Mouse (Mus musculus) midbrain, embryonic 11.5 days (tissue): ENCODE results near the gene Alg11. TPM values are rescaled to one million over a fixed set of nuclear protein-coding genes. Genes with fewer than 3 reads are reported as not detected.
A peak's percentile ranks its signal among the peaks of the same experiment; 100 is the strongest.

Experiments
- ATAC-seq: fragments of 200-750 bp; cut with Nextera tagmentation; 2 replicates; pipeline ENCODE4 v1.8.0; 2017; ENCODE audit warnings: moderate TSS enrichment, moderate library complexity; ENCODE audit not compliant: low FRiP score
- DNase-seq: peaks from one replicate; pipeline ENCODE4 v3.0.0; 2015; ENCODE audit warnings: low spot score; ENCODE audit errors: missing footprints
- H3K27ac ChIP-seq: fragments of 300-500 bp; sonication (generic); 2 replicates; pipeline ENCODE4 v1.5.1; 2014; ENCODE audit warnings: low read depth, low read length
- H3K27me3 ChIP-seq: fragments of 300-500 bp; sonication (generic); 2 replicates; pipeline ENCODE4 v1.6.1; 2014; ENCODE audit warnings: mild to moderate bottlenecking, low read length, moderate library complexity, mixed read lengths; ENCODE audit not compliant: control insufficient read depth, insufficient read depth
- H3K36me3 ChIP-seq: fragments of 300-500 bp; sonication (generic); 2 replicates; pipeline ENCODE4 v1.6.1; 2014; ENCODE audit warnings: mild to moderate bottlenecking, low read length, moderate library complexity, mixed read lengths; ENCODE audit not compliant: control insufficient read depth, insufficient read depth
- H3K4me1 ChIP-seq: fragments of 300-500 bp; sonication (generic); 2 replicates; pipeline ENCODE4 v1.6.1; 2014; ENCODE audit warnings: low read length; ENCODE audit not compliant: control insufficient read depth, insufficient read depth
- H3K4me2 ChIP-seq: fragments of 300-500 bp; sonication (generic); 2 replicates; pipeline ENCODE4 v1.6.1; 2014; ENCODE audit warnings: mild to moderate bottlenecking, moderate library complexity
- H3K4me3 ChIP-seq: fragments of 300-500 bp; sonication (generic); 2 replicates; pipeline ENCODE4 v1.5.1; 2014; ENCODE audit warnings: low read depth, low read length
- H3K9ac ChIP-seq: fragments of 300-500 bp; sonication (generic); 2 replicates; pipeline ENCODE4 v1.6.1; 2014; ENCODE audit warnings: low read length
- H3K9me3 ChIP-seq: fragments of 300-500 bp; sonication (generic); 2 replicates; pipeline ENCODE4 v1.6.1; 2016; ENCODE audit warnings: low read length; ENCODE audit not compliant: control insufficient read depth
- WGBS: fragments of 180-500 bp; shearing (Covaris S2); extraction: QIAGEN DNeasy Blood & Tissue Kit; methylation state at CpG from one replicate; pipeline ENCODE4 v1.1.7; 2014; 5-methylcytosine and 5-hydroxymethylcytosine counted together
- polyA plus RNA-seq: library from polyadenylated mRNA; unstranded; fragments of >200 nt; fragmentation: Nextera tagmentation; extraction: Ambion mirVana; gene quantifications from 2 replicates; pipeline ENCODE4 v1.2.1, GENCODE M21; 2014

Alg11 gene
- polyA plus RNA-seq = 32.5 and 35.9 TPM in 2 replicates

DNA sequence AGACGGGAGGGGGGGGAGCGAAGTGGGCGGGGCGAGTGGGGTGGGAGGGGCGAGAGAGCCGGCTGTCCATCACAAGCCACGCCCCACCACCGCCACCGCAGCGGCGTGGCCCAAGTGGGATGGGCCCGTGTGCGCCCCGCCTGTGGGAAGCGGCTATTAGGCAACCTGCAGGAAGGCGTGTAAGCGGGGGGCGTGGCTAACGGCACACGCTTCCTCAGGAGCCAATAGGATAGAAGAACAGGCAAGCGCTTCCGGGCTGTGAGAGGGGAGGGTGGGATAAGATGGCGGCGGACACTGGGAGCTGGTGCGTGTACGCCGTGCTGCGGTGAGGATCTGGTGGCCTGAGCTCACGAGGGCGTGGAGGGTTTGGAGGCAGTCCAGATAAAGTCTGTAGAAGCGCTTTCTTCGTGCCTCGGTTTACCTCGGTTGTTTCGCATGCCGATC is at the start of gene Alg11:
TSS of gene Alg11 (plus strand) at position 276 of the 444 bp plus-strand sequence.
- ATAC-seq (peak; percentile 100), DNase-seq (no peak)
- H3K9ac ChIP-seq = peak within 1 kb of the TSS; percentile 76
- no peaks in the 10 kb centered on the region for H3K9me3 ChIP-seq
- no peaks in the 10 kb centered on the region; the same call in 1 of the 2 replicates for H3K27me3 ChIP-seq
- H3K27ac ChIP-seq = no peak within 1 kb of the TSS
- peaks cover 11% of the 10 kb centered on the region for H3K36me3 ChIP-seq
- under 1% methylated on average over 31 of the region's 36 CpGs for WGBS
- peak within 1 kb of the TSS; percentile 65 for H3K4me3 ChIP-seq
- peak within 1 kb of the TSS; percentile 87 for H3K4me2 ChIP-seq
- peaks cover 2% of the 10 kb centered on the region; the same call in 1 of the 2 replicates for H3K4me1 ChIP-seq

DNA sequence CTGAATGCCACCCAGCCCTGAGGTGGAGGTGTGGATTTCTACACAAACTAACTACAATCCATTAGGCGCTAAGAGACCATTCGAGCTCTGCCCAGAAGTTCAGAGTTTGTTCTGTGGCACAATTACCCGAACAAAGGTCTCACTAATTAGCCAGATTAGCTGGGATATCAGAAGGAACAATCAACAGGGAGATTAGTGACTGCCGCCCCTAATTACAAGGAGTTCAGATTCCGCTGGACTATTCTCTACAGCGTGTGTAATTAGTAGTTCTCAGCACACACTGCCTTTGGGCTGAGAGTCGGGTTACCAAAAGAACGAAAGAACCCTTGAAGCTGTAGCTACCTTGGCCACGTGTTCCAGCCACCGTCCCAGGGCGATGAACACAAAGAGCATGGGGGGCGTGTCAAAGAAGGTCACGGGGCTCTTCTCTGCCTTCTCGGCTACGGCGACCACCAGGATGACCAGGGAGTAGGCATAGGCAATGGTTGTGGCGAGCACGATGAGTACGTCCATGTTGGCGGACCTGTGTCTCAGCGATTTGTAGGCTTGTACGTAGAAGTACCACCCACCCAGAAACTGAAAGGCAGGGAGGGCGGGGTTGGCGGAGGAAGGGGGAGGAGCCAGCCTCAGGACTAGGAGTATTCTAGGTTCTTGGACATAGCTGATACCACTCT is 47.4 kb upstream of the Alg11 start:
- WGBS = 76% methylated on average over 24 of the region's 24 CpGs
- Histone ChIP-seq H3K9me3 (no peaks in the 10 kb centered on the region), H3K9ac (no peak overlapping the region), H3K4me3 (no peak overlapping the region), H3K4me1 (no peaks in the 10 kb centered on the region), H3K36me3 (no peaks in the 10 kb centered on the region), H3K27me3 (no peaks in the 10 kb centered on the region), H3K4me2 (no peak overlapping the region), H3K27ac (no peak overlapping the region)
- DNase-seq = no peak
- no peak for ATAC-seq

DNA sequence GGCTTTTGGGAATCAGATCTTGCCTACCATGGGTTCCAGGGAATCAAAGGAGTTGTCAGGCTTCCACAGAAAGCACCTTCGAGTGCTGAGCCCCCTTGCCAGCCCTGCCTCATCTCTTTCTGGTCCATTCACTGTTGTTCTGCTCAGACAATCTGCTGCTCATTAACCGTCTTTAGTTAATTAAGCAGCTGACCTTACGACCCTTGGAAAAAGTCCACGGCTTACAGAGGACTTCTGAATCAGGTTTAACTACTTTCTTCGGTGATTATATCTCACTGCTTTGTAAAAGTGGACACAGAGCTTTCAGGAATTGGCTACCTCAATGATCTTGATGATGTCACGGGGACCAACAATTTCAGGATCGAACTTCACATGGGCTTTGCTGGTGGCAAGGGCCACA is 42.8 kb upstream of the Alg11 start:
- no peak overlapping the region for H3K4me3 ChIP-seq
- WGBS = 73% methylated on average over 7 of the region's 7 CpGs
- H3K27ac ChIP-seq = no peak overlapping the region
- no peak for ATAC-seq
- no peak for DNase-seq
- H3K4me1 ChIP-seq = no peaks in the 10 kb centered on the region
- H3K4me2 ChIP-seq = no peak overlapping the region
- H3K36me3 ChIP-seq = no peaks in the 10 kb centered on the region
- no peaks in the 10 kb centered on the region for H3K9me3 ChIP-seq
- H3K9ac ChIP-seq = no peak overlapping the region
- no peaks in the 10 kb centered on the region for H3K27me3 ChIP-seq

DNA sequence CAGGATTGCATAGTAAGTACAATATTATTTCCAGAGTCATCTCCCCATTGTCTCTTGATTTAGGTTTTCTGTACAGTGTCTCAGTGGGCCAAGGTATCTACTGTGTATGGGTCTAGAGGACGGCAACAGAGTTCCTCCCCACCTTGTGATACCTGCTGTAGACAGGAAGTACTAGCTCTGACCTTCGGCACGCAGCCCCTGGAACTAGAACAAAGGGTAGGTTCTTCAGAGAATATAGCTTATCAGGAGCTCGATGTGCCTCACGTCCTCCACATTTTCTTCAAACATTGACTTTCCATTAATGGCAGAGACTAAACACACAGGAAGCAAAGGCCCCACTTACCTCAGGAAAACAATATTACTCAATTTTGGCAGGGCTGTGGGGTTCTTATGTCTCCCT is 41.0 kb upstream of the Alg11 start:
- no peaks in the 10 kb centered on the region for H3K27me3 ChIP-seq

DNA sequence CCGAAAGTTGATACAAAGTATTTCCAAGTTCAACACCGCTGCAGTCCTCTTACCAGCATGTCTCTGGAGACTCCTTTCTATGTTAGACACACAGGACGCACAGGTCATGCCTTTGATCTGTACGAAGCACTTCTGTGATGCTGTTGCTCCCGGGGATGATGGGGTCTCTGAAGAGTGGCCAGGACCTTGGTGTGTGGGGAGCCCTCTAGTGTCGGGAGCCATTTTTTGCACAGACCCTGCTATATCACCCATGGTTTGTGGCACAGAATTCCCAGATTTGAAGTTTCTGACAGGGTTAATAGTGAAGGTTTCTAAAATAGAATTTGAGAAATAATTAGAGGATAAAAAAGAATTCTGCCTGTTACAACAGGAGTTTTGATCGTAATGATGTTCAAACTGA is 38.3 kb upstream of the Alg11 start:
- Histone ChIP-seq H3K9ac (no peak overlapping the region), H3K9me3 (no peaks in the 10 kb centered on the region), H3K36me3 (no peaks in the 10 kb centered on the region), H3K4me1 (no peaks in the 10 kb centered on the region), H3K27ac (no peak overlapping the region), H3K4me2 (no peak overlapping the region), H3K4me3 (no peak overlapping the region), H3K27me3 (no peaks in the 10 kb centered on the region)
- 59% methylated on average over 7 of the region's 7 CpGs for WGBS
- ATAC-seq (no peak), DNase-seq (no peak)

More for the DNA sequence above, 41.0 kb upstream of the Alg11 start:
- Histone ChIP-seq H3K4me1 (no peaks in the 10 kb centered on the region), H3K4me2 (no peak overlapping the region), H3K27ac (no peak overlapping the region), H3K9ac (no peak overlapping the region), H3K4me3 (no peak overlapping the region), H3K36me3 (no peaks in the 10 kb centered on the region), H3K9me3 (no peaks in the 10 kb centered on the region)
- WGBS = 93% methylated on average over 5 of the region's 5 CpGs
- no peak for ATAC-seq
- no peak for DNase-seq

DNA sequence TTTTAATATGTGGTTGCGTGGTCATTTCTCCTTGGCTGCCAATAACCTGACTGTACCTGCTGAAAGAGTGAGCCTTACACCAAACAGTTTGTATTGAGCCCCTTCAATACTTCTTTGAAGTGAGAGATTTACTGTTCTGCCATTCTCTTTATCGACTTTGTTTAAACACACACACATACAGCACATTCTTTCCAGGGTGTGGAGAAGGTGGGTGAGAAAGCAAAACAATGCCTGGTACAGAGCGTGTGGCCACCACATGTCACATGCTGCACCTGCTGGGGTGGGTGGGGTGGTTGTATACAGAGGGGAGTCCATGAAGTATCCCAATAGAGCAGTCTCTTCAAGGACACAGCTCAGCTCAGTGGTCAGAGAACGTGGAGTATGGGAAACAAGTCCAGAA is 35.3 kb upstream of the Alg11 start:
- Histone ChIP-seq H3K4me1 (no peaks in the 10 kb centered on the region), H3K4me3 (no peak overlapping the region), H3K9ac (no peak overlapping the region), H3K36me3 (no peaks in the 10 kb centered on the region), H3K27me3 (no peaks in the 10 kb centered on the region), H3K4me2 (no peak overlapping the region), H3K27ac (no peak overlapping the region), H3K9me3 (no peaks in the 10 kb centered on the region)
- WGBS = 81% methylated on average over 4 of the region's 4 CpGs
- DNase-seq (no peak), ATAC-seq (no peak)

DNA sequence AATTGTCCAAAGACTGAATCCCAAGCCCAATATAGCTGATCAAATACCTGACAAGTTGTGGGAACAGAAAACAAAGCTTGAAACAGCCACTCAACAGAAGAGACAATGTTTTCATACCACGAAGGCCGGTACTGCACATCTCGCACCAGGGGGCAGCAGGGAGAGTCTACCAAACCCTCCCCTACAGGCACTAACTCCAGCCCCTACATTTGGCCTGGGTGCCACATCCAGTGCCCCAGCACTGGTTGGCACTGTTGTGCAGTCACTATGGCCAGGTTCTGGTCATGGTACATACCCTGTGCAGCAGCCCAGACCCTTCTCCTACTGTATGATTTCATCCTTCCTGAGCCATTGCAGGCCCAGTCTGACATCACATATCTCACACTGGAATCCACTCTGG is 31.5 kb upstream of the Alg11 start:
- Histone ChIP-seq H3K27ac (no peak overlapping the region), H3K9ac (no peak overlapping the region)

DNA sequence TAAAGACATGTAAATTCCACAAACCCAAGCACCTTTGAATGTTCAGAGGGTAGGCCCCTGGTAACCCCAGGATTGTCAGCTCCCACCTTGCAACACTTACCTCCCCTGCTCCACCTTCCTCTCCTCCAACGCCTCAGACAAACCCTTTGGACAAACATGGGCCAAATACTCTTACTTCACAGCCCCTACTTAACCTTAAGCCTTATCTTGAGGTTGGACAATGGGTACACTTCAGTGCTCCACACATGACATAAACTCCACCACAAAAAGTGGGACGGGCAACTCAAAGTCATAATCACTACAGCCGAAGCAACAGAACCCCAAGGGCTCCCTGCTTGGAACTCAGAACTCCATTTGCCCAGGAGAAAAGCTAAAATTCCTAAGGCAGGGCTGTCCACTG is 29.5 kb upstream of the Alg11 start:
- Histone ChIP-seq H3K4me1 (no peaks in the 10 kb centered on the region), H3K4me2 (no peak overlapping the region), H3K36me3 (no peaks in the 10 kb centered on the region), H3K4me3 (no peak overlapping the region), H3K27me3 (no peaks in the 10 kb centered on the region), H3K9ac (no peak overlapping the region), H3K27ac (no peak overlapping the region), H3K9me3 (no peaks in the 10 kb centered on the region)
- WGBS = 80% methylated on average over 3 of the region's 3 CpGs
- ATAC-seq (no peak), DNase-seq (no peak)

More for the DNA sequence above, 31.5 kb upstream of the Alg11 start:
- Histone ChIP-seq H3K4me2 (no peak overlapping the region), H3K4me1 (no peaks in the 10 kb centered on the region), H3K4me3 (no peak overlapping the region), H3K9me3 (no peaks in the 10 kb centered on the region), H3K36me3 (no peaks in the 10 kb centered on the region), H3K27me3 (no peaks in the 10 kb centered on the region)
- 0 out of 2 replicates have a peak, but pooled peaks have one; percentile 19 for ATAC-seq
- WGBS = 91% methylated on average over 3 of the region's 3 CpGs
- no peak for DNase-seq

DNA sequence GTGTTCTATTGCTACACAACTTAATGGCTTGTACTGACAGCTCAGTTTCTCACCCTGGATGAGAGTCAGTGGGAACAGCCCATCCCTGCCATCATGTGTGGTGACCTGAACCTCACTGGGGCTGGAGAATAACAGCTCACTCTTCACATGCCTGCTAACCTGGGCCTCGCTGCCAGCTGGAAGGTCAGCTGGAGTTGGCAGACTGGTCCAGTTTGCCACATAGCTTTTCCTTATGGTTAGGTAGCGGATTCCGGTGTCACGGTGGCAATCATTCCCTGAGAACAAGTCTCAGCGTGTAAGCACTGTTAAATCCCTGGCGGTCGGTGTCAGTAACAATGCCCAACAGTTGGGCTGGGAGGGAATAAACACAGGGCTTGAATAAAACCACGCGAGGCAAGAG is 24.4 kb upstream of the Alg11 start:
- H3K9ac ChIP-seq = no peak overlapping the region
- DNase-seq = no peak
- H3K4me2 ChIP-seq = no peak overlapping the region
- 89% methylated on average over 9 of the region's 9 CpGs for WGBS
- no peaks in the 10 kb centered on the region for H3K27me3 ChIP-seq
- ATAC-seq = no peak
- peaks cover 4% of the 10 kb centered on the region for H3K4me1 ChIP-seq
- no peak overlapping the region for H3K4me3 ChIP-seq
- H3K27ac ChIP-seq = no peak overlapping the region
- no peaks in the 10 kb centered on the region for H3K9me3 ChIP-seq
- no peaks in the 10 kb centered on the region for H3K36me3 ChIP-seq
